Mouse (Mus musculus) midbrain, embryonic 10.5 days (tissue): ENCODE data around the gene Hoxa2. TPM values are rescaled to one million over a fixed set of nuclear protein-coding genes. Genes with fewer than 3 reads are reported as not detected.

ENCODE experiments used
- DNase-seq: peaks from one replicate; pipeline ENCODE4 v3.0.0-alpha.2; 2017; ENCODE audit warnings: low spot score
- H3K27ac ChIP-seq: fragments of 300-500 bp; sonication (generic); replicated peaks from 2 replicates; pipeline ENCODE4 v1.5.1; 2016; ENCODE audit warnings: mild to moderate bottlenecking
- H3K27me3 ChIP-seq: fragments of 300-500 bp; sonication (generic); 2 replicates; pipeline ENCODE4 v1.6.1; 2016; ENCODE audit warnings: low read depth, mild to moderate bottlenecking; ENCODE audit not compliant: poor library complexity, severe bottlenecking
- H3K36me3 ChIP-seq: fragments of 300-500 bp; sonication (generic); 2 replicates; pipeline ENCODE4 v1.6.1; 2016; ENCODE audit warnings: mild to moderate bottlenecking, moderate library complexity
- H3K4me1 ChIP-seq: fragments of 300-500 bp; sonication (generic); 2 replicates; pipeline ENCODE4 v1.6.1; 2016
- H3K4me3 ChIP-seq: fragments of 300-500 bp; sonication (generic); 2 replicates; pipeline ENCODE4 v1.5.1; 2016; ENCODE audit warnings: mild to moderate bottlenecking, moderate library complexity
- H3K9me3 ChIP-seq: fragments of 300-500 bp; sonication (generic); replicated peaks from 2 replicates; pipeline ENCODE4 v1.6.1; 2016; ENCODE audit warnings: mild to moderate bottlenecking
- WGBS: fragments of 180-500 bp; shearing (Covaris S2); methylation state at CpG from one replicate; pipeline ENCODE4 v1.1.7; 2016; 5-methylcytosine and 5-hydroxymethylcytosine counted together
- polyA plus RNA-seq: library from polyadenylated mRNA; unstranded; fragments of >200 nt; fragmentation: Nextera tagmentation; extraction: Ambion mirVana; gene quantifications from 2 replicates; pipeline ENCODE4 v1.2.1, GENCODE M21; 2016

Hoxa2 gene
- polyA plus RNA-seq, 1 experiment from 2014 or later, result 1.9 TPM

DNA sequence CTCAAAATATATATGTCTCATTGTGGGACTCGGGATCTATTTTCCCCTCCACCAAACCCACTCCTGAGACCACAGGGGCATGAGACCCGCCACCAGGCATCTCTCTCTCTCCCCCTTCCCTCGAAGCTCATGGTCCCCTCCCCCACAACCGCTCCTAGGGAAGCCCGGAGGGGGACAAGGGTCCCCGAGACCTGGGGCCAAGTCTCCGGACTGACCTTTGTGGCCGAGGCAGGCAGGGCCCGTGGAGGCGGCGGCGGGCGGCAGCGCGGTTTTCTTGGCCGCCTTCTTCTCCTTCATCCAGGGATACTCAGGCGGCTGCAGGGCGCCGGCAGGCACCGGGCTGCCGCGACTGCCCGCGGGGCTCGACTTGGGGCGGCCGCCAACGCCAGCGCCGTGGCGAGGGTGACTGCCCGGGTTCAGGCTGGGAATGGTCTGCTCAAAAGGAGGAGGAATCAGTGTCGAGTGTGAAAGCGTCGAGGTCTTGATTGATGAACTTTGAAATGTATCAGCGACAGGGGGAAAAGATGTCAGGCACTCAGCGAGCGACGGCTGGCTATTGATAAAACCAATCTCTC is 493 bp downstream of the Hoxa2 start:
- no peaks in the 10 kb centered on the region for H3K36me3 ChIP-seq
- no peaks in the 10 kb centered on the region for H3K9me3 ChIP-seq
- peak; percentile 73 for DNase-seq
- H3K4me1 ChIP-seq, result peaks cover 15% of the 10 kb centered on the region
- H3K27me3 ChIP-seq, result peaks cover 100% of the 10 kb centered on the region
- H3K4me3 ChIP-seq, result 0 out of 2 replicates have a peak overlapping the region, but pooled peaks have one; percentile 11
- under 1% methylated on average over 39 of the region's 39 CpGs for WGBS
- no peak overlapping the region for H3K27ac ChIP-seq

- Histone ChIP-seq H3K9me3 (no peaks in the 10 kb centered on the region), H3K27me3 (peaks cover 100% of the 10 kb centered on the region), H3K27ac (no peak overlapping the region), H3K36me3 (no peaks in the 10 kb centered on the region), H3K4me3 (no peak overlapping the region; the same call in 1 of the 2 replicates), H3K4me1 (peaks cover 21% of the 10 kb centered on the region)
- WGBS, result under 1% methylated on average over 17 of the region's 17 CpGs
- peak; percentile 66 for DNase-seq
Measured at GRCm38 (mm10) chr6:52163366-52164031, 1.1 kb downstream of the Hoxa2 start.

DNA sequence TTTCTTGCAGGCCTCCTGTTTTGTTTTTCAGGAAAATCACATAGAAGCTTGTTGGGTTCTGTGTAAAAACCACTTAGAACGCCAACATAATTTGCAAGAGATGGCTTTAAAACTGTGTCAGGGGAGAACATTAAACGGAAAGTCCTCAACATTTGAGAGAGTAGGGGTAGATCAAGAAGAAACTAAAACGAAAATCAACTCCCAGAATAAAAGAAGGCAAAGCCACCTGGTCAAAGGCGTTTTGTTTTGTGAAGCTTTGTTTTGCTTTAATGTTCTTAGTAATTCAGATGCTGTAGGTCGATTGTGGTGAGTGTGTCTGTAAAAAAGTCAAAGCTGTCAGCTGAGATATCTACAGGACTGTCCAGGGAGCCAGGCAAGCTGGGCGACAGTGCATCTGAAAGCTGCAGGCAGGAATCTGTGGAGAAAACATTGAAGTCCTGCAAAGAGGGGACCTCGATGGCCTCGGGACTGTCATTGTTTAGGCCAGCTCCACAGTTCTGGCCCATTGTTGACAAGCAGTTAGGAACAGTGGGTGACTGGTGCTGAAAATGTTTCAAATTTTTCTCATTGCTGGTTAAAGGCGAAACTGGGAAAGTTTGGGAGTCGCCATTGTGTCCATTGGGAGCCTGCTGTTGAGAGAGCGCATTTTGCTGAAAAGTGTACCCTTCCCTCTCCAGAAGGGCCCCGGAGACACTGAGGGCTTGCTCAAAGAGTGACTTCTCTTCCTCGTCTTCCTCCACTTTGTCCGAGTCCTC is 1.8 kb downstream of the Hoxa2 start:
- no peaks in the 10 kb centered on the region for H3K36me3 ChIP-seq
- peaks cover 100% of the 10 kb centered on the region for H3K27me3 ChIP-seq
- H3K27ac ChIP-seq, result no peak overlapping the region
- H3K9me3 ChIP-seq, result no peaks in the 10 kb centered on the region
- H3K4me1 ChIP-seq, result peaks cover 28% of the 10 kb centered on the region
- 1% methylated on average over 14 of the region's 14 CpGs for WGBS
- no peak overlapping the region for H3K4me3 ChIP-seq
- DNase-seq, result peak; percentile 11

DNA sequence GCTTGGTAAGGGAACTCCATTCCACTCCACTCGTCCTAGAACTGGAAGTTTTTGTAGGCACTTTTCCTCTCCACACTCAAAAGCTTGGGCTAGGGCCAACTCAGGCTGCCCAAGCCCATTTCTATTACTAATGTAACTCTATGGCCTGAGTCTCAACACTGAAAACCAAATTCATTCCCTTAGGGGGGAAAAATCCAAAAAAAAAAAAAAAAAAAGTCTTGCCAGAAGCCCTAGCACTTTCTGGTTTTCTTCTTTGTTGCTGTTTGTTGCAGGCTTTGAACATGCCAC is 2.6 kb downstream of the Hoxa2 start:
- DNase-seq, result peak; percentile 11
- no peak overlapping the region for H3K27ac ChIP-seq
- peaks cover 29% of the 10 kb centered on the region for H3K4me1 ChIP-seq
- H3K27me3 ChIP-seq, result peaks cover 100% of the 10 kb centered on the region
- 4% methylated on average over 1 of the region's 1 CpGs for WGBS
- H3K9me3 ChIP-seq, result no peaks in the 10 kb centered on the region
- no peak overlapping the region for H3K4me3 ChIP-seq
- no peaks in the 10 kb centered on the region for H3K36me3 ChIP-seq

DNA sequence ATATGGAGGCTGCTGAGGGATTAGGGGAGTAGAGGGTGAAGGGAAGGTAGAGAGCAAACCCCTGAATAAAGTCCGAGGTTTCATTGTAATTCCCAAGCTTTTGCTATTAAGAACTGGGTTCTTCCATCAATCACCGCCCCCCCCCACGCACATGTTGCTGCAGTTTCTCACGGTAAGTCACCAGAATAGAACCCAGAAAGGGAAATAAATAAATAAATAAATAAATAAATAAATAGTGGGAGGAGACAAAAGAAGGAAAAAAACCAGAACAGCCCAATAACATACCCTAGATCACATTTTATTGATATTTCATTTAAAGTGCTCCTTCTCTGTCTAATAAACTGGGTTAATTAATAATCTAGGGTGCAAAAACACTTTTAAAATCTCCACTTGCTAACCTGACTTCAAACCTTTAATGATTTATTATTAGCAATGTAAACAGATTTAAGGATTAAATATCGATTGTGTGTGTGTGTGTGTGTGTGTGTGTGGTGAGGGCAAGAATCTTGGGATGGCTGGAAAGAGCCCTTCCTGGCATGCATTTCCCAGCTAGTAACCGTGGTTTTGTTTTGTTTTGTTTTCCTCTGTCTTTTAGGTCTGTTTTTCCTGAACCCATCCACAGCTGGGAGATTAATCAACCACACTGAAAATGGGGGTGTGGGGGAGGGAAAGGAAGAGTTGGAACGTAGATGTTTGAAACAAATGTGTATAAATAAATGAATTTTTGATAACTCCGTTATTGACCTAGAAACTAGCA is 3.1 kb downstream of the Hoxa2 start:
- DNase-seq, result no peak
- Histone ChIP-seq H3K4me3 (no peak overlapping the region), H3K27ac (no peak overlapping the region), H3K9me3 (no peaks in the 10 kb centered on the region), H3K27me3 (peaks cover 100% of the 10 kb centered on the region), H3K36me3 (no peaks in the 10 kb centered on the region), H3K4me1 (peaks cover 29% of the 10 kb centered on the region)
- WGBS, result 2% methylated on average over 8 of the region's 8 CpGs

DNA sequence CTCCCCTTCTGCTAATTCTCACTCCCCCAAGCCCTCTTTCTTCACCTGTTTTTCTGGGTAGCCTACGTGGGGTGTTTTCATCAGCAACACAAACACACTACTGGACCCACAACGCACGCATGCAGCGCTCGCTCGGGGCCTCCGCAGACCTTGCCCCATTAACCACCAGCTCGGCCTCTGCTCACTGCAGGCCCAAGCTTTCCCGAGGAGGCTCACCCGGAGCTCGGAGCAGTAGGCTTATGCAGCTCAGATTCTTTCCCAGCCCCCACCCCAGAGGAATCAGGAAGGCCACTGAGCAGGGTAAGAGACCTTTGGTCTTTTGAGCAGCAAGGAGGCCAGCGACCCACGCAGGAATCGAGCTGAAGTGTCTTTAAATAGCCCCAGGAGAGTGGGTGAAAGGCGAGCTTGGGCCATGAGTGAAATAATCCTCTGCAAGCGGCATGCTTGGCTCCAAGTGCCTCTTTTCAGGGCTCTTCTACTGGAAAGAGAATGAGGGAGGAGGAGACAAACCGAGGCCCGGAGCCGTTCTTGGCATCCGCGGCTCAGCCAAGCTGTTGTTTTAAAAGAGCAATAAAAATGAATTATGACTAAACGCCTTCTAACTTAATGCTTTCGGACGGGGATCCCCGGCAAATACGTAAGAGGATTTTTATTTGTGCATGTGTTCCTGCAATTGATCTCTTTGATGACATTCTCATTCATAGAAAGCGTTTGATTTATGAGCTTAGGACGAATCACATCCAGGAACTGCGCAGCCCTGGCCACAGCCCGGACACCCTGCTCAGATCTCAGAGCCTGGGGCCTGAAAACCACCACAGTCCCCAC is 3.9 kb downstream of the Hoxa2 start:
- Histone ChIP-seq H3K9me3 (no peaks in the 10 kb centered on the region), H3K27ac (no peak overlapping the region), H3K4me3 (no peak overlapping the region), H3K27me3 (peaks cover 100% of the 10 kb centered on the region), H3K36me3 (no peaks in the 10 kb centered on the region), H3K4me1 (peaks cover 29% of the 10 kb centered on the region)
- peak; percentile 64 for DNase-seq
- WGBS, result 1% methylated on average over 30 of the region's 30 CpGs

DNA sequence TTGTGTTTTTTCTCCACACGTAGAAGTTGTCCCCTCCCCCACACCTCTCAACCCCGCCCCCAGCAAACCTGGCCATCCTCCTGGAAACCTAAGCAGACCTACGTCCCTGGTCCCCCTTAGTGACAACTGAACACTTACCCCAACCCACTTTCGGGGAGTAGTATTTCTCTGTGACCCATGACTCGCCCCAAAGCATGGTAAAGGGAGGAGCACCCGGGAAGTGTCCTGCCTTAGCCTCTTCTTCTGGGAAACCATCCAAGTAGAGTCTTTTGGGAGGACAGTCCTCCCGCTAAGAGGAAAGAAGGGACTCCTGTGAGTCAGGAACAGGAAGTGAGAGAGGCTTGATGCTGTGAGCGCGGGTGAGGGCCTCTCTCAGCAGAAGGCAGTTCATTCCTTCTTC is 4.7 kb downstream of the Hoxa2 start:
- H3K9me3 ChIP-seq, result no peaks in the 10 kb centered on the region
- H3K36me3 ChIP-seq, result no peaks in the 10 kb centered on the region
- no peak overlapping the region for H3K27ac ChIP-seq
- 2% methylated on average over 9 of the region's 9 CpGs for WGBS
- H3K27me3 ChIP-seq, result peaks cover 100% of the 10 kb centered on the region
- no peak overlapping the region for H3K4me3 ChIP-seq
- H3K4me1 ChIP-seq, result peaks cover 29% of the 10 kb centered on the region
- DNase-seq, result no peak

- H3K4me1 ChIP-seq, result peaks cover 28% of the 10 kb centered on the region
- H3K9me3 ChIP-seq, result no peaks in the 10 kb centered on the region
- H3K36me3 ChIP-seq, result no peaks in the 10 kb centered on the region
- WGBS, result 1% methylated on average over 12 of the region's 12 CpGs
- peak overlapping the region; percentile 71 for H3K4me3 ChIP-seq
- peaks cover 100% of the 10 kb centered on the region for H3K27me3 ChIP-seq
- peak; percentile 48 for DNase-seq
- no peak overlapping the region; the same call in 1 of the 2 replicates for H3K27ac ChIP-seq
Measured at GRCm38 (mm10) chr6:52159164-52159761, 5.4 kb downstream of the Hoxa2 start.

DNA sequence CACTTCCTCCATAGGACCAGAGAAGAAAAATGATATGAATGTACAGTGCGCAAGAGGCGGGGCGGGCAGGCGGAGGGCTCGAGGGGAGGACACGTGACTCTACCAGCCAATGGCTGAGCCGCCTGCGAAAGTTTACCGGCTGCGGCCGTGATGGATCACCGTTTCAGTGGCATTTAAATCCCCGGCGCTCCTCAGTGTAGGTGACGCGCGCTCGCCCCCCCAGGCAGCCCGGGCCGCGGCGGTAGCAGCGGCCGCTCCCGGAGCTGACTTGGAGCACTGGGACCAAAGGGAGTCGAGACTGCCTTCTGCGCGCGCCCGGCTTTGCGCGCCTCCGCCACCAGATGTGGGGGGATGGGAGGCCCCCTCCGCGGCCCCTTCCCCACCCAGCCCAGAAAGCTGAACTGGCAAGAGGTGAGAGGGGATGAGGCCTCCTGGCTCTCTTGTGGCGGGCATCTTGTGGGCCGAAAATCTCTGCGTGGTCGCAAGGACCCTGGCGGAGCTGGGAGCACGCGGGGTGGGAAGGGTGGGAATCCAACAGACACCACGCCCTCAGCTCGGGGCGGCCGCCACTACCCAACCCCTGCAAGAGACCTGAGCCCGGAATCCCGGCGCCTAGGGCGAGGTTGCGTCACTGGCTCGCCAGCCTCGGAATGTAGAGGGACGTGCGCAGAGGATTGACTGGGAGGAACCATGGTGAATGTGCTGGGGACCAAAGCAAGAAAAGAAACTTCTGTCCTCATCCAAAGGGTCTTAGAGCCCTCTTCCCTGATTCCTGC is 6.2 kb downstream of the Hoxa2 start, which contains the start of gene Hoxa1:
Hoxa1 (minus strand) TSS at position 42 of the 776 bp plus-strand sequence.
- Histone ChIP-seq H3K27me3 (peaks cover 100% of the 10 kb centered on the region), H3K27ac (peak within 1 kb of the TSS; percentile 14; the same call in 1 of the 2 replicates), H3K4me3 (peak within 1 kb of the TSS; percentile 71), H3K36me3 (no peaks in the 10 kb centered on the region), H3K4me1 (peaks cover 26% of the 10 kb centered on the region), H3K9me3 (no peaks in the 10 kb centered on the region)
- under 1% methylated on average over 55 of the region's 55 CpGs for WGBS
- DNase-seq, result peak; percentile 74

DNA sequence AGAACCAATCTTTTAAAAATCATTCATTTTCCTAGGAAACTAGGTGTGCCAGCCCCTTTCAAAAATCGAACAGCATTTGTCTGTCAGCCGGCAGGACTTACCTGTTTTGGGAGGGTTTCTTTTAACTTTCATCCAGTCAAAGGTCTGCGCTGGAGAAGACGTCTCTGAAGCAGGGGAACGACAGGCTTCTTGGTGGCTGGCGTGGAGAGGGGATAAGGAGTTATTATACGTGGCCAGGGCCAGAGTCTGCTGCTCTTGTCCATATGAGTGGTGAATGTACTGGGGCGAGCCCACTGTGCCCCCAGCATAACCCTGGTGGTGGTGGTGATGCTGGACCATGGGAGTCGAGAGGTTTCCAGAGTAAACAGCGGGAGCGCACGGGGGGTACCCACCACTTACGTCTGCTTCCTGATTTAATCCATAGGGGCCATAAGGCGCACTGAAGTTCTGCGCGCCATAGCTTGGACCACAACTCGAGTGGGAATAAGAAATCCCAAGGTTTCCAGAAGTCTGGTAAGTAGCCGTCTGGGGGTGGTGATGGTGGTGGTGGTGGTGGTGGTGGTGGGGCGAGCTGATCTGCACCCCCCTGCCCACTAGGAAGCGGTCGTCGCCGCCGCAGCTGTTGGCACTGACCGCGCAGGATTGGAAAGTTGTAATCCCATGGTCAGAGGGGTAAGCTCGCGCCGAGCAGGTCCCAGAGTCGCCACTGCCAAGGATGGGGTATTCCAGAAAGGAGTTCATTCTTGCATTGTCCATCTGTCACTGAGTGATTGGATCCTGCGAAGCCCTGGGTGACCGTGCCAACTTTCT is 7.0 kb downstream of the Hoxa2 start:
- Histone ChIP-seq H3K36me3 (no peaks in the 10 kb centered on the region), H3K4me3 (peak overlapping the region; percentile 71), H3K27me3 (peaks cover 100% of the 10 kb centered on the region), H3K27ac (no peak overlapping the region), H3K4me1 (peaks cover 29% of the 10 kb centered on the region), H3K9me3 (no peaks in the 10 kb centered on the region)
- no peak for DNase-seq
- WGBS, result under 1% methylated on average over 32 of the region's 32 CpGs
